Mouse (Mus musculus) embryonic fibroblast, embryonic 13.5 days (primary cell): ENCODE measurements at regions not wholly inside any gene's neighbourhood (a gene's known extent, or its start where the extent isn't known, plus 50 kb on each side); places are given as distances from the start of the nearest gene placed in this dataset.

Experiments
- CTCF ChIP-seq: IDR thresholded peaks from 2 replicates; pipeline ENCODE4 v1.5.1; 2011; ENCODE audit warnings: mild to moderate bottlenecking, control low read depth, low read length, moderate library complexity, borderline replicate concordance; ENCODE audit not compliant: insufficient read depth
- POLR2A ChIP-seq: IDR thresholded peaks from 2 replicates; pipeline ENCODE4 v1.6.1; 2011; ENCODE audit warnings: low read depth, mild to moderate bottlenecking, control low read depth, low read length, moderate library complexity

GRCm38 (mm10) chr10:83819950-83820275, 97.2 kb downstream of the 1500009L16Rik start:
- no peak for TF ChIP-seq POLR2A
- no peak for TF ChIP-seq CTCF
